Mouse (Mus musculus) thymus, adult 2 months (tissue): ENCODE results near the gene Ros1. TPM values are rescaled to one million over a fixed set of nuclear protein-coding genes. Genes with fewer than 3 reads are reported as not detected.

Source experiments
- DNase-seq: peaks from one replicate; pipeline ENCODE4 v3.0.0; 2021
- H3K27ac ChIP-seq: fragments of 200-500 bp; 2 replicates; pipeline ENCODE4 v1.5.1; 2012; ENCODE audit warnings: low read length, control low read depth; ENCODE audit not compliant: control insufficient read depth, insufficient read depth
- H3K27me3 ChIP-seq: fragments of 200-500 bp; 2 replicates; pipeline ENCODE4 v1.6.1; 2012; ENCODE audit warnings: mild to moderate bottlenecking, low read length, moderate library complexity, mixed read lengths; ENCODE audit not compliant: control insufficient read depth, insufficient read depth
- H3K36me3 ChIP-seq: fragments of 200-500 bp; 2 replicates; pipeline ENCODE4 v1.6.1; 2012; ENCODE audit warnings: mild to moderate bottlenecking, low read length, moderate library complexity; ENCODE audit not compliant: control insufficient read depth, insufficient read depth
- H3K4me1 ChIP-seq: fragments of 200-500 bp; replicated peaks from 2 replicates; pipeline ENCODE4 v1.6.1; 2012; ENCODE audit warnings: low read length; ENCODE audit not compliant: control insufficient read depth, insufficient read depth
- H3K4me3 ChIP-seq: fragments of 200-500 bp; 2 replicates; pipeline ENCODE4 v1.5.1; 2012; ENCODE audit warnings: mild to moderate bottlenecking, low read length, control low read depth, moderate library complexity; ENCODE audit not compliant: control insufficient read depth, insufficient read depth
- CTCF ChIP-seq: fragments of 200-500 bp; IDR thresholded peaks from 2 replicates; pipeline ENCODE4 v1.5.1; 2012; ENCODE audit warnings: mild to moderate bottlenecking, control low read depth, low read length, moderate library complexity, borderline replicate concordance; ENCODE audit not compliant: control insufficient read depth, poor library complexity, insufficient read depth; ENCODE audit errors: extremely low read depth
- POLR2A ChIP-seq: fragments of 200-500 bp; IDR thresholded peaks from 2 replicates; pipeline ENCODE4 v1.6.1; 2012; ENCODE audit warnings: mild to moderate bottlenecking, low read length, control low read depth, moderate library complexity; ENCODE audit not compliant: control insufficient read depth, poor library complexity, insufficient read depth; ENCODE audit errors: extremely low read depth
- WGBS: fragments of 180-500 bp; shearing (Covaris S2); methylation state at CpG from one replicate; pipeline ENCODE4 v1.1.7; 2018; 5-methylcytosine and 5-hydroxymethylcytosine counted together
- polyA plus RNA-seq: library from polyadenylated mRNA; depleted of rRNA; stranded (reverse); fragments of >200 nt; gene quantifications from 2 replicates; pipeline ENCODE4 v1.2.3, GENCODE M21; 2012

Ros1 gene
- polyA plus RNA-seq, 1 experiment = not detected

DNA sequence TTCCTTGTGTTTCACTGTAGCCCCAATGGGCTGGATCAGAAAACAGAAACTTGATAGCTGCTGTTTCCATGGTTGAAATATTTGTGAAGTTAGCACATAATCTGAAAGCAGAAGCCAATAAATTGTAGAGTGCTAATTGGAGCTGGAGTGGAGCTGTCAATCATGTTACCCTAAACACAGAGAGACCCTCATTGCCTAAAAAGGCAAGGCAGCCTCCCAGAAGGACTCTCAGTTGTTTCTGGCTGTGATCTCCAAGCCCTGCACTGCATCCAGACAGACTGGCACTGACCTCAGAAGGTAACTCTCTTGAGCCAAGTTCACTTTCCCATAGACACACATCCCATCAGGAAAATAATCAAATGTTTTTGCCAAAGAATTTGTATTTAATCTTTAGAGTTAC, 161.3 kb downstream of the Ros1 start:
- no peaks in the 10 kb centered on the region for H3K36me3 ChIP-seq
- no peak overlapping the region for H3K27ac ChIP-seq
- DNase-seq = no peak
- H3K4me3 ChIP-seq = no peak overlapping the region
- no peak for TF ChIP-seq POLR2A
- no peak for TF ChIP-seq CTCF
- no peaks in the 10 kb centered on the region; the same call in 1 of the 2 replicates for H3K27me3 ChIP-seq
- H3K4me1 ChIP-seq = no peaks in the 10 kb centered on the region

DNA sequence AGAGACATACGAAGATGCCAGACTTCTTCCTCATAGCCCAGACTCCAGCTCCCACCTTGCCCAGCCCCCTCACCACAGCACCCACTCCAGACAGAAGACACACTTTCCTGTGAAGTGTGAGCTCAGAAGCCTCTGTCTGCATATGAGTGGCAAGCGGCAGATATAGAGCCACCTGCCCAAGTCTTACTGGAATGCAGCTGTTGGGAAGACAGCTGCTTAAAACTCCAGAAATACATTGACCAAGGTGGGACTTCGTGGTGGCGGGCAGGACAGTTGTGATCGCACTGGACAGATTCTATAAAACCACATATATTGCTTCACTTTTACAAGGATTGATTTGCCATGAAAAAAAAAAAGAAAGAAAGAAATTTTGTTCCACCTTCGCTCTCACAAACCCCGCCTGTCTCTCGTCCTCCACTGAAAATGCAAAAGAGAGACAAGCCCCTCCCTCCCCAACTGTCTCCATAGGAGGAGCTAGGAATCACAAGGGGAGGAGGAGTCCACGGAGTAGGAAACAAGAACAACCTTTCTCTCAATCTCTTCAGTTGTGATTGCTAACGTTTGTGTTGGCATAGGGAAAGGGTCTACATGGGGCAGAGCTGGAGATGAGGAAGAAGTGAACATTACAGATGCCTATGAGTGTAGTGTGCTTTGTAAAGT, 165.5 kb downstream of the Ros1 start:
- no peak overlapping the region for H3K4me3 ChIP-seq
- no peaks in the 10 kb centered on the region for H3K4me1 ChIP-seq
- DNase-seq = no peak
- H3K27me3 ChIP-seq = no peaks in the 10 kb centered on the region; the same call in 1 of the 2 replicates
- no peaks in the 10 kb centered on the region for H3K36me3 ChIP-seq
- TF ChIP-seq POLR2A (no peak), CTCF (no peak)
- H3K27ac ChIP-seq = no peak overlapping the region
- WGBS = 8% methylated on average over 10 of the region's 10 CpGs

DNA sequence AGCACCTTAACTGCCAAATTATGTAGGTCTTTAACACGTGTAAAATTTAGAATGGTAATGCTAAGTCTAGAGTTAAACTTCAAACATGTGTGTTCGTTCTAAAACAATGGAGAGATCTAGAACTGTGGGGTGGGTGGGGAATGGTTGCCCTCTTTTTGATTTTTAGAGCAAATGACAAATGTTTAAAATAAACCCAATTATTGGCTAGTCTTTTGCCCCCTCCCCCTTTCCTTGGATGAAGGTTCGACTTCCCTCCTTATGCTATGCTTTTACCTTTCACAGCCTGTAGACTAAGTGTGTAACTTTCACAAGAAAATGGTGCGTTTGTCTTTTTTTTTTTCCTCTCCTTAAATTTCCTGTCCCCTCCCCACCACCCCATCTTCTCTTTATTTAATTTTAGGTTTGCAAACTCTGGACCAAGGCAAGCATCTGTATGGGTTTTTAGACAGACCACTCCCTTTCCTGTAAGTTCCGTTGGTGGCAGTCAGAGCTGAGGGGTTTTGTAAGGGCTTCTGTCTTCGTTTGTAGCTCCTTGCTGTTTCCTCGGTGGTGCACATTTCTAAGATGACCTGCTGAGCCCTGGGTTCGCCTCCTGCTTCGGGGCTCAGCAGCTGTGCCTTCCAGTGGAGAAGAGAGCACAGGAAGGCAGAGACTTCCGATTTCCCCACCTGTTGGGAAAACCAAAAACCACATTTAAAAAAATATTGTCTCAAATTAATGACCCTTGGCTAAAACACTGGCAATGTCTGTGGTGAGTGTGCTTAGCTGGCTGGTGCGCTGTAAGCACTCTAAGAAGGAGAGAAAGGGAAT, 166.3 kb downstream of the Ros1 start:
- no peak for TF ChIP-seq CTCF
- TF ChIP-seq POLR2A = no peak
- Histone ChIP-seq H3K4me3 (no peak overlapping the region), H3K36me3 (no peaks in the 10 kb centered on the region), H3K27me3 (peaks cover 1% of the 10 kb centered on the region; the same call in 1 of the 2 replicates), H3K27ac (no peak overlapping the region), H3K4me1 (no peaks in the 10 kb centered on the region)
- no peak for DNase-seq
- WGBS = 4% methylated on average over 11 of the region's 11 CpGs

DNA sequence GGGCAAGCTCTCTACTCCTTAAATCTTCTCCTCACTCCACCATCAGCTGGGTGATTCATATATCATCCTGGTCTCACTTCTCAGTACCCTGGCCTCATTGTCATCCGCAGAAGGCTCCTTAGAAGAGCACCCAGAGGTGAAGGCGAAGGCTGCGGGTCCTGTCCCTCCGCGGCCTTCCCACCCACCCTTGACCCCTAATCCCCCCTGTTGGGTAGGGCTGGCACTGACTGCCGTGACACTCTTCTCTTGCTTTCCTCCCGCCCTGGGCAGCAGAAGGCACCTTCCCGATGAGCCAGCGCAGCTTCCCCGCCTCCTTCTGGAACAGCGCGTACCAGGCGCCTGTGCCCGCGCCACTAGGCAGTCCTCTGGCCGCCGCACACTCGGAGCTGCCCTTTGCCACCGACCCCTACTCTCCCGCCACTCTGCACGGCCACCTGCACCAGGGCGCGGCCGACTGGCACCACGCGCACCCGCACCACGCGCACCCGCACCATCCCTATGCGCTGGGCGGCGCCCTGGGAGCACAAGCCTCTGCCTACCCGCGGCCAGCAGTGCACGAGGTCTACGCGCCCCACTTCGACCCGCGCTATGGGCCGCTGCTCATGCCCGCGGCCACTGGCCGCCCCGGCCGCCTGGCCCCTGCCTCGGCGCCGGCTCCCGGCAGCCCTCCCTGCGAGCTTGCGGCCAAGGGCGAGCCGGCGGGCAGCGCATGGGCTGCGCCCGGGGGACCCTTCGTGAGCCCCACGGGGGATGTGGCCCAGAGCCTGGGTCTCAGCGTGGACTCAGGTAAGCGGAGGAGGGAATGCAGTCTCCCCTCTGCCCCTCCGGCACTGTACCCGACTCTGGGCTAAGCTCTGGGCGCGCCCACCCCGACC, 167.6 kb downstream of the Ros1 start:
- Histone ChIP-seq H3K4me1 (no peaks in the 10 kb centered on the region), H3K4me3 (no peak overlapping the region), H3K36me3 (no peaks in the 10 kb centered on the region), H3K27me3 (peaks cover 7% of the 10 kb centered on the region), H3K27ac (no peak overlapping the region)
- DNase-seq = no peak
- TF ChIP-seq CTCF (no peak), POLR2A (no peak)
- 7% methylated on average over 68 of the region's 68 CpGs for WGBS

DNA sequence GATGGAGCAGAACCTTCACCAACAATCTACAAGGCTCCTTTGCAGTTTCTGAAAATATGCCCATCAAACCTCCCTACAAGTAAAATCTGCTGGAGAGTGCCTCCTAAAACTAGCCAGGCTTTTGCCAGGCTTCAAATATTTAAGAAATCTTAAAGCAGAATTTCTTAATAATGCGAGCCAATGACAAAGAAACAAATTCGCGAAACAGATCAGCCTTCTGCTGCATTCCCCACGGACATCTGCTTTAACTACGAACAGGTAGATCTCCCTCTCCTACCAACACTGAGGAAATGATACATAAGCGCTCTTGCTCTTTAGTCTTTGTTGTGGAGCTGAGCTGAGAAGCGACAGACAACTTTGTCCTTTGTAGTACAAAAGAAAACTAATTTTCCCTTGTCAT, 169.2 kb downstream of the Ros1 start:
- TF ChIP-seq POLR2A = no peak
- TF ChIP-seq CTCF = no peak
- 13% methylated on average over 7 of the region's 7 CpGs for WGBS
- peaks cover 9% of the 10 kb centered on the region for H3K27me3 ChIP-seq

DNA sequence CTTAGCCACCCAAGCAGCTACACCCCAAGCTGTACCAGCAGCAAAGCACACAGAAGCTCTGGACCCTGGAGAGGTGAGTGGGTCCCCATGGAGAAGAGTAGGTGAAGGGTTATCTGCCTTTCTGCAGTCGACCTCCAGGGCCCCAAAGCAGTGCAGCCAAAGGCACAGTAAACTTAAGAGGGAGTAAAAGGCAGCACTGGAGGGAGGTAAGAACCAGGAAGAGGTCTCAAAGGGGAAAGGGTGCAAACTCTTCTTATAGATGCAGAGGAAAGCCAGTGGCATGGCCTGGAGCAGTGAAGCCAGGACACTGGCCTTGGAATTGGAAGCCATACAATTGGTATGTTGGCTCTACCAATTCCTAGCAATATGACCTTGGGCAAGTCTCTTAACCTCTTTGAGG, 169.8 kb downstream of the Ros1 start:
- WGBS = 4% methylated on average over 1 of the region's 1 CpGs
- Histone ChIP-seq H3K36me3 (no peaks in the 10 kb centered on the region), H3K4me1 (no peaks in the 10 kb centered on the region), H3K27ac (no peak overlapping the region), H3K27me3 (peaks cover 9% of the 10 kb centered on the region), H3K4me3 (no peak overlapping the region)
- TF ChIP-seq POLR2A (no peak), CTCF (no peak)
- no peak for DNase-seq

More for the DNA sequence above, 169.2 kb downstream of the Ros1 start:
- Histone ChIP-seq H3K27ac (no peak overlapping the region), H3K4me3 (no peak overlapping the region), H3K36me3 (no peaks in the 10 kb centered on the region), H3K4me1 (no peaks in the 10 kb centered on the region)
- DNase-seq = no peak
